Mouse (Mus musculus) small intestine, adult 2 months (tissue): Measurements from ENCODE around the gene Msmo1. TPM values are rescaled to one million over a fixed set of nuclear protein-coding genes. Genes with fewer than 3 reads are reported as not detected.

ENCODE experiments used
- H3K27ac ChIP-seq: fragments of 200-500 bp; 2 replicates; pipeline ENCODE4 v1.5.1; 2012; ENCODE audit warnings: low read depth, low read length, control low read depth, inconsistent platforms; ENCODE audit not compliant: insufficient read depth
- H3K27me3 ChIP-seq: fragments of 200-500 bp; 2 replicates; pipeline ENCODE4 v1.6.1; 2012; ENCODE audit warnings: mild to moderate bottlenecking, moderate library complexity, low read length, inconsistent platforms; ENCODE audit not compliant: control insufficient read depth, insufficient read depth
- H3K36me3 ChIP-seq: fragments of 200-500 bp; 2 replicates; pipeline ENCODE4 v1.6.1; 2012; ENCODE audit warnings: mild to moderate bottlenecking, low read length, control low read depth, inconsistent platforms; ENCODE audit not compliant: control insufficient read depth, insufficient read depth
- H3K4me1 ChIP-seq: fragments of 200-500 bp; 2 replicates; pipeline ENCODE4 v1.6.1; 2012; ENCODE audit warnings: low read length, inconsistent platforms, mixed read lengths; ENCODE audit not compliant: control insufficient read depth, insufficient read depth, insufficient read length
- H3K4me3 ChIP-seq: fragments of 200-500 bp; 2 replicates; pipeline ENCODE4 v1.5.1; 2012; ENCODE audit warnings: low read depth, mild to moderate bottlenecking, control low read depth, inconsistent platforms, low read length, moderate library complexity
- CTCF ChIP-seq: fragments of 200-500 bp; IDR thresholded peaks from 2 replicates; pipeline ENCODE4 v1.5.1; 2012; ENCODE audit warnings: low read depth, mild to moderate bottlenecking, control low read depth, inconsistent platforms, low read length, moderate library complexity, mixed read lengths; ENCODE audit not compliant: insufficient replicate concordance, insufficient read length; ENCODE audit errors: extremely low read depth
- POLR2A ChIP-seq: fragments of 200-500 bp; IDR thresholded peaks from 2 replicates; pipeline ENCODE4 v1.6.1; 2012; ENCODE audit warnings: low read depth, mild to moderate bottlenecking, control low read depth, inconsistent platforms, low read length, moderate library complexity
- WGBS: fragments of 180-500 bp; shearing (Covaris S2); methylation state at CpG from one replicate; pipeline ENCODE4 v1.1.7; 2018; 5-methylcytosine and 5-hydroxymethylcytosine counted together
- polyA plus RNA-seq: library from polyadenylated mRNA; depleted of rRNA; stranded (reverse); fragments of >200 nt; gene quantifications from 2 replicates; pipeline ENCODE4 v1.2.3, GENCODE M21; 2012; rRNA removed

Gene Msmo1
- polyA plus RNA-seq: 3.3 and 6.3 TPM in 2 replicates

DNA sequence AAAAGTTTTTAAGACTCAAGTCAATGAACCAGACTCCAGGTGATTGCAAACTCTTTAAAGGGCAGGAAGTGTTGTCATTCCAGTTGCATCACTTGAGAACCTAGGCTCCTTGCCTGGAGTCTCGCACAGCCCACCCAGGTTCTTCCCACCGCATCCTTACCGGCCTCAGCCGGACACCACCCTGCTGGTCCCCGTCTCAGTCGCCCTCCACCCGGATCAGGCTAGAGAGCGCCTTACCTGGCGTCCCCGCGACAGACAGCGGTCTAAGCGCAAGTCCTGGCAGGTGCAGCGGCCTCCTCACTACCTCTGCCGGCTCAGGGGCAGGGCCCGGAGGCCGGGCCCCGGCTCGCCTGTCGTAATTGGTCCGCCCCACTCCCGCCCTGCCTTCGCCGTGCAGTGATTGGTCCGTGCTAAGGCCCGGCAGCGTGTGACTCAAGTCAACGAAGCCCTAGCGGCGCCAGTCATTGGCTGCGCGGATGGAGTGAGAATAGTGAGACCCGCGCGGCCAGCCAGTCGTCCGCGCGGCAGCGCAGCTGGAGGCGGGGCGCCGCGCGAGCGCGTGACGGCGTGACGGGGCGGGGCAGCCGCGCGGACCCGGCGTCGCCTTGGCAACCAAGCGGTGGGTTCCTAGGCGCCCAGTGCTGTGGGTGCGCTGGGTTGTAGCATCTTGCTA lies at the start of gene Msmo1:
Gene Msmo1 (minus strand): TSS at position 522 of the 673 bp plus-strand sequence.
- Histone ChIP-seq H3K4me3 (peak within 1 kb of the TSS; percentile 84), H3K27ac (peak within 1 kb of the TSS; percentile 61), H3K36me3 (peaks cover 12% of the 10 kb centered on the region), H3K4me1 (peaks cover 8% of the 10 kb centered on the region; the same call in 1 of the 2 replicates), H3K27me3 (no peaks in the 10 kb centered on the region)
- TF ChIP-seq CTCF (no peak), POLR2A (peak; percentile 98)
- WGBS: under 1% methylated on average over 60 of the region's 60 CpGs

GRCm38 (mm10) chr8:64781947-64782346 lies 48.4 kb upstream of the Msmo1 start:
- H3K36me3 ChIP-seq: no peaks in the 10 kb centered on the region
- no peak overlapping the region for H3K4me3 ChIP-seq
- H3K4me1 ChIP-seq: no peaks in the 10 kb centered on the region
- H3K27me3 ChIP-seq: no peaks in the 10 kb centered on the region
- WGBS: 86% methylated on average over 6 of the region's 6 CpGs
- TF ChIP-seq CTCF (no peak), POLR2A (no peak)
- no peak overlapping the region for H3K27ac ChIP-seq

DNA sequence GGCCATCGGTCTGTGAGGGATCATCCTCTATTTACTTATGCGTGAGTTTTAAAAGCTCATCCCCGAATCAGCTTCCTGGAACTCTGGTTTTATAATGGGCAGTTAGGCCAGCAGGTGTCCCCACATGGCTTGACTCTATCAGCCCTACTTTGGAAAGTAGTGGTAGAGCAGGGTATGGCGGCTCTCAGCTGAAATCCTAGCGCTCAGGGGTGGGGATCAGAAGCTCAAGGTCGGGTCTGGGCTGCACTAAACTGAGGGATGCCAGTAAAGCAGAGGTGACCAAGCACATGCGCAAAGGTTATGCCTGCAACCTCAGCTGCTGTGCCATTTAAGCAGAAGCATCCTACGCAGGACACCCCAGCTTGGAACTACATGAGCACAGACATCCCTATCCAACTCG lies 44.3 kb upstream of the Msmo1 start:
- WGBS: 67% methylated on average over 9 of the region's 9 CpGs
- TF ChIP-seq POLR2A (no peak), CTCF (no peak)

GRCm38 (mm10) chr8:64774136-64774535 lies 40.5 kb upstream of the Msmo1 start:
- H3K27ac ChIP-seq: no peak overlapping the region
- TF ChIP-seq POLR2A: no peak
- no peak for TF ChIP-seq CTCF
- H3K4me3 ChIP-seq: no peak overlapping the region
- H3K27me3 ChIP-seq: no peaks in the 10 kb centered on the region
- H3K4me1 ChIP-seq: no peaks in the 10 kb centered on the region
- 0 out of 2 replicates have a peak, but pooled peaks cover 1% of the 10 kb centered on the region for H3K36me3 ChIP-seq
- WGBS: 97% methylated on average over 6 of the region's 6 CpGs

More for the DNA sequence above, 44.3 kb upstream of the Msmo1 start:
- H3K27me3 ChIP-seq: no peaks in the 10 kb centered on the region
- H3K27ac ChIP-seq: no peak overlapping the region
- 0 out of 2 replicates have a peak, but pooled peaks cover 1% of the 10 kb centered on the region for H3K36me3 ChIP-seq
- H3K4me1 ChIP-seq: no peaks in the 10 kb centered on the region
- no peak overlapping the region for H3K4me3 ChIP-seq

GRCm38 (mm10) chr8:64770814-64771213 lies 37.2 kb upstream of the Msmo1 start:
- Histone ChIP-seq H3K27me3 (no peaks in the 10 kb centered on the region), H3K4me1 (no peaks in the 10 kb centered on the region), H3K4me3 (no peak overlapping the region), H3K36me3 (0 out of 2 replicates have a peak, but pooled peaks cover 1% of the 10 kb centered on the region), H3K27ac (no peak overlapping the region)
- 85% methylated on average over 7 of the region's 7 CpGs for WGBS
- TF ChIP-seq POLR2A (no peak), CTCF (no peak)

- 83% methylated on average over 7 of the region's 7 CpGs for WGBS
- Histone ChIP-seq H3K36me3 (0 out of 2 replicates have a peak, but pooled peaks cover 1% of the 10 kb centered on the region), H3K4me1 (no peaks in the 10 kb centered on the region), H3K27ac (no peak overlapping the region), H3K4me3 (no peak overlapping the region), H3K27me3 (no peaks in the 10 kb centered on the region)
- no peak for TF ChIP-seq CTCF
- no peak for TF ChIP-seq POLR2A
Measured at GRCm38 (mm10) chr8:64769586-64769985, 36.0 kb upstream of the Msmo1 start.

GRCm38 (mm10) chr8:64768645-64769044 lies 35.1 kb upstream of the Msmo1 start:
- no peak overlapping the region for H3K27ac ChIP-seq
- H3K4me1 ChIP-seq: no peaks in the 10 kb centered on the region
- H3K4me3 ChIP-seq: no peak overlapping the region
- no peaks in the 10 kb centered on the region for H3K27me3 ChIP-seq
- H3K36me3 ChIP-seq: no peaks in the 10 kb centered on the region
- WGBS: 83% methylated on average over 9 of the region's 9 CpGs
- no peak for TF ChIP-seq POLR2A
